ENCODE assay signal across 12 mouse cellular contexts in genomic region chr13:24599631-24600041, GRCm38 (mm10). TPM values are rescaled to one million over a fixed set of nuclear protein-coding genes. Genes with fewer than 3 reads are reported as not detected.
DNase-seq lines count a peak whose midpoint lies in the region; ATAC-seq and TF ChIP-seq lines count a peak whose summit lies in the region.
"Had no signal": no experiment of that assay in that cellular context is flagged by ENCODE, and none has a peak within 500 bp of the region (broad histone marks: within the 10 kb centered on the region; RNA-seq: fewer than 3 reads in every experiment).

No protein-coding gene starts in this region.

- H3K27me3 ChIP-seq in lung, postnatal 0 days (replicated peaks; ENCODE audit: insufficient read depth, low read length) = no peaks in the 10 kb centered on the region
- no peaks in the 10 kb centered on the region for H3K27me3 ChIP-seq in cerebellum, adult 2 months (ENCODE audit: control insufficient read depth, insufficient read depth, low read length)
- H3K27me3 ChIP-seq: hindbrain, embryonic 13.5 days; midbrain, embryonic 13.5 days had no signal

- 79% methylated on average over 11 of the region's 11 CpGs for WGBS in lung, postnatal 0 days
- WGBS in cerebellum, adult 2 months = 90% methylated on average over 11 of the region's 11 CpGs

- TF ChIP-seq EP300 in lung, postnatal 0 days (IDR thresholded peaks at IDR 0.05) = peak; percentile 28; the same call in 1 of the 2 replicates

- TF ChIP-seq POLR2A in cerebellum, adult 2 months (IDR thresholded peaks at IDR 0.05; ENCODE audit: borderline replicate concordance, insufficient read depth, low read length) = no peak

- peak; percentile 61 for DNase-seq in lung, postnatal 0 days (ENCODE audit: low spot score)
- DNase-seq in lung, postnatal 14 days = no peak
- peak; percentile 28 for DNase-seq in lung, postnatal 10 days
- DNase-seq in spleen, adult 12 weeks (ENCODE audit: low spot score) = peak; percentile 51
- DNase-seq in thymus, postnatal 4 days = peak; percentile 69
- DNase-seq in layer of hippocampus, postnatal 25 days (ENCODE audit: extremely low spot score in 1 of 2, low spot score in 1 of 2) = no peak
- DNase-seq in layer of hippocampus, adult 9-11 months = no peak
- DNase-seq in cerebellum, adult 2 months = no peak
- DNase-seq: cerebellum, adult 11 months; forebrain, postnatal 0 days had no signal

- H3K9me3 ChIP-seq in lung, postnatal 0 days (ENCODE audit: low read length) = no peaks in the 10 kb centered on the region
- H3K9me3 ChIP-seq: hindbrain, embryonic 13.5 days; midbrain, embryonic 13.5 days had no signal

- no peak overlapping the region for H3K27ac ChIP-seq in lung, postnatal 0 days (ENCODE audit: low read length)
- no peak overlapping the region for H3K27ac ChIP-seq in cerebellum, adult 2 months (ENCODE audit: insufficient read depth, low read length)
- H3K27ac ChIP-seq: hindbrain, embryonic 13.5 days; midbrain, embryonic 13.5 days had no signal

- H3K4me3 ChIP-seq in lung, postnatal 0 days (ENCODE audit: low read depth, low read length) = no peak overlapping the region
- H3K4me3 ChIP-seq in cerebellum, adult 2 months (replicated peaks; ENCODE audit: insufficient read depth, low read depth, low read length) = no peak overlapping the region
- H3K4me3 ChIP-seq: hindbrain, embryonic 13.5 days; midbrain, embryonic 13.5 days had no signal

- no peaks in the 10 kb centered on the region for H3K36me3 ChIP-seq in lung, postnatal 0 days (ENCODE audit: insufficient read depth, low read length)
- H3K36me3 ChIP-seq: hindbrain, embryonic 13.5 days; midbrain, embryonic 13.5 days had no signal

- H3K4me2 ChIP-seq in lung, postnatal 0 days (replicated peaks; ENCODE audit: low read depth, low read length) = no peak overlapping the region
- H3K4me2 ChIP-seq: hindbrain, embryonic 13.5 days; midbrain, embryonic 13.5 days had no signal

- no peak for ATAC-seq in lung, postnatal 0 days
- ATAC-seq: forebrain, postnatal 0 days; midbrain, embryonic 13.5 days had no signal

- peaks cover 5% of the 10 kb centered on the region; the same call in 1 of the 2 replicates for H3K4me1 ChIP-seq in lung, postnatal 0 days (ENCODE audit: insufficient read depth, low read depth, low read length)
- H3K4me1 ChIP-seq in cerebellum, adult 2 months (ENCODE audit: control insufficient read depth, insufficient read depth, low read length) = peaks cover 2% of the 10 kb centered on the region; the same call in 1 of the 2 replicates

- TF ChIP-seq CTCF in lung, postnatal 0 days (IDR thresholded peaks at IDR 0.05) = no peak
- no peak for TF ChIP-seq CTCF in cerebellum, adult 2 months (IDR thresholded peaks at IDR 0.05; ENCODE audit: borderline replicate concordance, insufficient read depth, low read depth, low read length)

- no peak overlapping the region for H3K9ac ChIP-seq in lung, postnatal 0 days (replicated peaks; ENCODE audit: low read depth)
- H3K9ac ChIP-seq: forebrain, postnatal 0 days; hindbrain, embryonic 13.5 days; midbrain, embryonic 13.5 days had no signal

RNA-seq across cellular contexts. Expression of gene Ripor2, which starts 17.6 kb away (rescaled TPM):
- 3.1 and 3.9 TPM in 2 replicates for polyA plus RNA-seq in lung, postnatal 0 days (2015; fragmentation: Nextera tagmentation; extraction: Ambion mirVana)
- 10 to 100 TPM; 76.0 to 81.4 TPM for total RNA-seq in layer of hippocampus, postnatal 25 days (2021)
- polyA plus RNA-seq in cerebellum, adult 2 months (2012; rRNA removed) = 8.5 and 8.9 TPM in 2 replicates

Comparison
In these comparisons a context has a peak if more than half of its experiments do, and no peak if none do; other contexts are left out.
1. DNase-seq: peak in lung, postnatal 0 days (single experiment), lung, postnatal 10 days (single experiment), spleen, adult 12 weeks (single experiment) and thymus, postnatal 4 days (single experiment); none in lung, postnatal 14 days (single experiment), layer of hippocampus, postnatal 25 days (0 of 2), layer of hippocampus, adult 9-11 months (single experiment) and cerebellum, adult 2 months (0 of 2).